Mouse (Mus musculus): ENCODE measurements around the gene Hspb7.

Hspb7 gene

DNA sequence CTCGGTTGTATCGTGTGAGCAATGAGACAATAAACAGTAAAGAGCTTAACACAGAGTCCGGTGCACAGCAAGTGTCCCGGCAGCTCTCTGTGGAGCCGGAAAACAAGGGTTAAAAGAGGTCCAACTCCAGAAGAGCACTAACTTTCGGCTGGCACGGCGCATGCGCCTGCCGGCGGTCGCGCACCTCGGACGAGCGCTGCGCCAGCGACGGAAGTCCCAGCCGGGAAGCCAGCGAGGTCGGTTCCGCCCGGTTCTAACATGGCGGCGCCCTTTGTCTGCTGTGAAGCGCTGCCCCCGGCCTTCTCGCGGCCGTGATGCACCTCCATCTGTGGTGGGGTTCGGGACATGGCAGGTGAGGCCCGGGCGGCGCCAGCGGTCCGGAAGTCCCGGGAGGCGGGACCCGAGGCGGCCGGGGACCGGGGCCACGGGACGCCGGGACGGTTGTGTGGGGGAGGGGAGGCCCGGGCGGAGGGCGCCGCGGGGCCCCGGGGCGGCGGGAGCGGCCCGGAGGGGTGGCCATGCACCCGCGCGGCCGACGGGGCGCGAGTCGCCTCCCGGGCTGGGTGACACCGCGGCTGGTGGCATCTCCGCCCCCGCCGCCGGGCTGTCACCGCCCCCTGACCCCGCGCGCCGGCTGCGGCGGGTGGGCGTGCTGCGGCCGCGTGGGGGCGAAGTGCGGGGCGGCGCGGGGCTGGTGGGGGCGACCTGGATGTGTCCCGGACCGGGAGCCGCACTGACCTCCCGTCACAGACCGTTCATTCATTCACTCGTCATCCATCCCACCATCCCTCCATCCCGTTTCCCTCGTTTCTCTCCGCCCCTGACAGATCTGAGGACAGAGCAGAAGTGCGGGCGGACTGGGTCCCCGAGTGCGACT is 24.1 kb downstream of the Hspb7 start, which contains the start of gene Zbtb17:
Gene Zbtb17, plus strand, starts transcription at position 204 of the 877 bp plus-strand sequence.
- peak; percentile 78 to 82 for DNase-seq (ENCODE audit: low spot score in 2 of 2)

DNA sequence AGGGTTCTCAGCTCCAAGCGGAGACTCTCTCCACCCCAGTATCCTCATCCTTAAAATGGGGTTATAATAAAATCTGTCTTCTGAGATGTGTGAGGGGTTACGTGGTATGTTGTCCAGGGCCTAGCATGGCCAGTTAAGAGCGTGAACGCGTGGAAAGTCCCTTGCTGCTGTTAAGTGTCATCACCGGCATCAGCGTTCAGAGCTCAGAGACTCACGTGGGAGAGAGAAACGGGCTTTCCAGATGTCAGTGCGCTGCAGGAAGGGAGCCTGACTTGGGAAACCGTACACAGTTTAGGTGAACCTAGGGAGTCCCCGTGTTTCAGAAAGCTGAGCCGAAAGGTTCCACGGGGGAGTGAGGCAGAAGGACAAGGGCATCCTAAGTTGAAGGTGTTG is 24.7 kb downstream of the Hspb7 start:
- no peak for DNase-seq (ENCODE audit: low spot score in 2 of 2)

DNA sequence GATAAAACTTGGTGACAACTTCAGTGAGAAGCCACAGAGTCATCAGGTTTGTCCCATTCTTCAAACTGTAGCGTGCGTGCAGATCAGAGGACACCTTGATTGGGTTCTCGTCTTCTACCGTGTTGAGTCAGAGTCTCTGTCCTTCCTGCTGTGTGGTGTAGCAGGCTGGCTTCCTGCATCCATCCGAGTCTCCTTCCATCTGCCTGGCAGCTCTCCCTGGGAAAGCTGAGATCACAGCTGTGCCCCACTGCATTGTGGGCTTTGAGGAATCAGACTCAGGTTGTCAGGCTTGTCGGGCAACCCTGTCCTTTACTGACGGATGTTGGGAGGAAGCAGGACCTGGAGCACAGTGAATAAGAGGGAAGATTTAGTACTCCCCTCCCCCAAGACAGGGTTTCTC is 25.6 kb downstream of the Hspb7 start:
- DNase-seq (ENCODE audit: low spot score in 2 of 2), result no peak

DNA sequence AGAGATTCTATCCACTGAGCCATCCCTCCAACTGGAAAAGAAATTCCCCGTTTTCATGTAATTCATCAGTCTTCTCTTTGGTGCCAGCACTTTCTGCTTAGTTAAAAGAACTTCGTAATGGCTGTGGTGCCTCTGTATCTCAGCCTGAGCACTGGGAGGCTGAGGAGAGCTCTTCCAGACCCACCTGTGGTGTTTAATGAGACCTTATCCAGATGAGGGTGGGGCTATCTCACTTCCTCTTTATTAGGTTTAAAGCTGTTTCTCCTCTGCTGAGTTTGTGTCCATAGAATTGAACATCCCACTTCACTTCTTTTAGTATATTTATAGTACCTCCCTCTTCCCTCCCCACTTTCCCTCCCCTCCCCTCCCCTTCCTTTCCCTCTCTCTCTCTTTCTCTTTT is 30.7 kb downstream of the Hspb7 start:
- DNase-seq (ENCODE audit: low spot score in 2 of 2), result no peak

DNA sequence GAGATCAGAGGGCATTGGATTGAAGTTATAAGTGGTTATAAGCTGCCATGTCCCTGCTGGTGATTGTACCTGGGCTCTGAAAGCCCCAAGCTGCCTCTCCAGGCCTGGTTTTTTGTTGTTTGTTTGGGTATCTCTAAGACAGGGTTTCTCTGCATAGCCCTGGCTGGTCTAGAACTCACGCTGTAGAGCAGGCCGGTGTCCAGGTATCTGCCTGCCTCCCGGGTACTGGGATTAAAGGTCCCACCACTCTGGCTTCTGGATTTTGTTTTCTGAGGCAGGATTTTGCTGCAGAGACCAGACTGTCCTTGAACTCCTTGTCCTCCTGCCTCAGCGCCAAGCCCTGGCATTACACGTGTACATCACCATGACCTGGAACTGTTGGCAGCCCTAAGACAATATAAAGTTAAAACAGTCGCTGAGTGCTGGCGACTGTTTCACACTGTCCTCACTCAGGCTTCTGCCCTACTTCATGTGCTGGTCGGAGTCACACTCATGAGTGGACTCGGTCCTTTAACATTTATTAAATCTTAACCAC is 31.4 kb downstream of the Hspb7 start:
- DNase-seq (ENCODE audit: low spot score in 2 of 2), result no peak

DNA sequence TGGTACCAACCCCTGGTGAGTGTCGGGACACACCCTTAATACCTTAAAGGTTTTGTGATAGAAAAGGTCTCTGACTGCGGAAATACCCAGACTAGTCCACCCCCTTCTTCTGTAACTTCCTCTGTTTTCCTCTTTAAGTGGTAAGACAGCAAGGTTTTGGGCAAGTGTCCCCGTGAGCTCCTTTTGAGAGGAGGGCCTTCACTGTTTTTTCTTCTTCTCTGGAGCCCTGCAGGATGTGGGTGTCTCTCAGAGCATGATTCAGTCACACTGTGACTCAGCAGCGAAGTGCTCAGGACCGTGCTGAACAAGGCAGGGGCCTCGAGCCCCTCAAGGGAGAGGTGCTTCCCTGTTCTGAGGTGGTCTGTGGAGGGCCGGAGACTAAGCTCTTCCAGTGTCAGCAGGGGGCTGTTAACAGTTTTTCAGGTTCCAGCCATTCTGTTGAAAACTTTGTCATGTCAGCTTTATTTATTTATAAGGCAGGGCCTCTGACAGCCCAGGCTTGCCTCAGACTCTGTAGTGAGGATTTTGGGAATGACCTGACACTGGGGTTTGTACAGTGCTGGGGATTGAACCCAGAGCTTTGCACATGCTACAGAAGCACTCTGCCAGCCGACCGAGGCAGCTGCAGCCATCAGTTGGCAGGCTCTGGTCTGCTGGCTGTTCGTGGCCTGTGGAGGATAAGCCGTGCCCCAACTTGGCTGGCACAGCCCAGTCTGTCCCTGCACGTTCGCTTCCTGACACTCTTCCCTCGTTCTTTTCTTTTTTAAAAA is 34.2 kb downstream of the Hspb7 start:
- no peak for DNase-seq (ENCODE audit: low spot score in 2 of 2)

DNA sequence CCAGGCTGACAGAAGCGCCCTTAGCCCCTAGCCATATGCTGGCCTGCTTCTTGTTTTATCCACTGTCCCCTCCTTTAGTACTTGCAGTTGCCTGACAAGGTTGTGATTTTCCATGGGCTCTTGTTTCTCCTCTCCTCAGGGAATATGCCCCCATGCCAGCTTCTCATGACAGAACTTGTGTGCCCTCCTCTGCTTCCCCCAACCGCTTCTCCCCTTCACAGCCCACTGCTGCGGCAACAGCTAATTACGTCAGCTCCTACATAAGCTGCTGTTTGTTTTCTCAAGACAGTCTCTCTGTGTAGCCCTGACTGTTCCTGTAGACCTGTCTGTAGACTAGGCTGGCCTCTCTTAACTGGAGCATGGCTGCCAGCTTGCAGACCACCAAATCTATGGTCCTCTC is 34.9 kb downstream of the Hspb7 start:
- DNase-seq (ENCODE audit: low spot score in 2 of 2), result no peak

DNA sequence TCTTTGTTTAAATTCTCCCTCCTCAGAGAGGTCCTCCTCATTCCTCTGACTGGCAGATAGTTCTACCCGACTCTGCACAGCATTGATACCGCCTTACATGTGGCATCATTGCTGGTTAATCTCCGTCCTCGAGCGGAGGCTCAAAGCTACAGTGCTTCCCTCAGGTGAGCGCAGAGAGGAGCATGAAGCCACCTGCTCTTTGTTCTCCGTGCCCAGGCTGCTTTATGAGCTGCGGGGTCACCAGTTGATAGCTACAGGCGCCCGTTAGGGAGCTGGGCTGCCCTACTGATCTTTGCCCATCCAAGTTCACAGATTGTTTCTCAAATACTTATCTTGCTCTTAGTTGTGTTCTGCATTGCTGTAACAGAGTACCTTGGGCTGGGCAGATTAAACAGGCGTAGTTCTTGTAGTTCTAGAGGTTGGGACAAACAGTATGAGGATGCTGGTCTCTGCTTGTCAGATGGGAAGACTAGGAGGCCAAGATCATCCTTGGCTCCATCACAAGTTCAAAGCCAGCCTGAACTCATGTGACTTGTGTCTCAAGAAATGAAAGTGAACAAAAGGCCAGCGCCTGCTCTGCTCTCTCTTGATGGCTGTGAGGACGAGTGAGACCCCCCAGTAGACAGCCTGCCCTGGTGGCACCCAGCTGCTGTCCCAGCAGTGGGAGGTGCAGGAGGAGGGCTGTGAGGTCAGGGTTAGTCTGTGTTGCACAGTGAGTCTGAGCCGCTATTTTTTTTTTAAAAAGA is 35.8 kb downstream of the Hspb7 start:
- no peak for DNase-seq (ENCODE audit: low spot score in 2 of 2)

DNA sequence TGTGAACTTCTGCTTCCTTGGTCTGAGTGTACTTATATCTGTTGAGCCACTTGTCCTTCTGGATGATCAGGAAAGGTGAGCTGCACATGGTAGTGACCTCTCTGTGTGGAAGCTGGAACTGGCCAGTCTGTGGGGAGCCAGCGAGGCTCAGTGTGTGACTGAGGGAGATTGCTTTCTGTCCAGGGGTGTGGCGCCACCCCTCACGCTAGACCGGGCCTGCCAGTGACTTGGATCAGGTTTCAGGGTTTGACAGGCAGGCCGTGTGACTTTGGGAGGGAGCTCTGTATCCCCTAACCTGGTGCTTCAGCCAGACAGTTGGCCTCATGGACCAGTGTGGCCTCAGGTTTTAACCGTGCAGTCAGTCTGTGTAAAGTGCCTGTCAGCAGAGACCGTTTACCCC is 37.7 kb downstream of the Hspb7 start:
- peak; percentile 57 to 59 for DNase-seq (ENCODE audit: low spot score in 2 of 2)

DNA sequence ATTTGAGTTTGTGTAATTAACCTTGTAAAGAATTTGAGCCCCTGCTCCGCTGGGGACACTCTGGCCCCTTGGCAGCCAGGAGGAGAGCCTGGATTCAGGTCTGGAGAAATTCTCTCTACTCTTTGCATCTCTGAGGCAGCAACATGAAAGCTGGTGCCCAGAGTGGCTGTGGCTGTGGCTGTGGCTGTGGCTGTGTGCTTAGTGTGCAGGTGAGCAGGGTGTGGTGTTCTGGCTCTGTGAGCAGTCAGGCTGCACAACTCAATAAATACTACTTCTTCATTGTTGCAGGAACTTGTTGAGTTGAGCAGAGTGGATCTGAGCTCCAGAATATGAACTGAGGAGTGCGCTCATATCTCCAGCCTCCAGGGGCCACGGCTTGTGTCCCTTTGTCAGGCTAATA is 38.3 kb downstream of the Hspb7 start:
- DNase-seq (ENCODE audit: low spot score in 2 of 2), result no peak

DNA sequence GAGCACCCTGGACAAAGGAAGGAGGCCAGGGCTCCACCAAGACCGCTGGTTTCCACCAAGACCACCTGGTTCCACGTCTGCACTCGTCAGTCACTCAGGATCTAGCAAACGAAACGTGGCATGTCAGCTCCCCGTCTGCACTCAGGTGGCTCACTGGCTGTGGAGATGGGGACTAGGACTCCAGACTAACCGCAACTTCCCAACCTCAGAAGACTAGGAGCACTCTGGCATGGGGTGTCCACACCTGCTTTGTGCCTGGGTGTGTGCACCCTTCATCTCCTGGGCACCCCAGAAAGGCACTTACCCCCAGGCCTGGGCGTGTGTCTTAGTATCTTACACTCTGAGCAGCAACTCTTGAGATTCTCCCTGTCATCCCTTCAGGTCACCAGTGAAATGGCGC is 39.2 kb downstream of the Hspb7 start:
- no peak for DNase-seq (ENCODE audit: low spot score in 2 of 2)

DNA sequence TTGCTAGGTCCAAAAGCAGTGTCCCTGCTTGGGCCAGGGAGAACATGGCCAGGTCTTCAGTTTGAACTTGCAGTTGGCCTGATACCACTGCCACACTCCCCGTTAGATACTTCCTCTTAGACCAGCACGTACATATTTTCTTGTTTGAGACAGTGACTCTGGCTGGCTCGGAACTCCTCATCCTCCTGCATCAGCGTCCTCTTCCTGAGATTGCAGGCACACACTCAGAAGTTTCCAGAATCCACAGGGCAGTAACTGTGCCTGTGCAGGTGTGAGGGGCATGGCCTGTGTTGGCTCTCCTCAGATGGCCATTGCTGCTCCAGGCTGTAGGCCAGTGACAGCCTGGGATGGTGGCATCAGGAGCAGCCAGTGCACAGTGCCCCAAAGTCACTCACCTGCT is 39.9 kb downstream of the Hspb7 start:
- DNase-seq (ENCODE audit: low spot score in 2 of 2), result no peak

DNA sequence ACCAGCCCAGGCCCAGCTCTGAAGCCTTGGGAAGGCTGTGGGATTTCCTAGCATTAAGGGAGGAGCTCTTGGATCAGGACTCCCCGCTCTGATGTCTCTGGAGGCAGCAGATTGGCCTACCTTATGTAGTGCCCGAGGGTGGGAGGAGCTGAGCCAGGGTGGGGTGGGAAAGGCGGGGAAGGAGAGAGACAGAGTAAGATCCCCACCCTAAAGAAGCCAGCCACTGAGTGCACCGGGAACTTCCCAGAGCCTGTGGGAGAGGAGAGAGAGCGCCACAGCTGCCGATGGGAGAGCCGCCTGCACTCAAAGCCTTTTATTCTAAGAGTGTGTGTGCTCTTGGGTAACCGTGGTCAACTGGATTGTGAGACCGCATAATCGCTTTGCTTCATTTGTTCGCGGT is 40.5 kb downstream of the Hspb7 start:
- no peak for DNase-seq (ENCODE audit: low spot score in 2 of 2)

DNA sequence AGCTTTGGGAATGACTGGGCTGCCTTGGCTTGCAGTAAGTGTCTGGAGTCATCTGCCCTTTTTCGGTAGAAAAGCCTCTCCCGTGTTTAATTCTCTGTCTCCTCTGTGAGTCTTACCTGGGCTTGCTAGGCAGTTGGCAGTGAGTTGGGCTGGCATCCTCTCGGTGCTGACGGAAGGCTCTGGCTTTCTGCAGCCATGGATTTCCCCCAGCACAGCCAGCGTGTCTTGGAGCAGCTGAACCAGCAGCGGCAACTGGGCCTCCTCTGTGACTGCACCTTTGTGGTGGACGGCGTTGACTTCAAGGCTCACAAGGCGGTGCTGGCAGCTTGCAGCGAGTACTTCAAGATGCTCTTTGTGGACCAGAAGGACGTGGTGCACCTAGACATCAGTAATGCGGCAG is 41.0 kb downstream of the Hspb7 start:
- no peak for DNase-seq (ENCODE audit: low spot score in 2 of 2)

DNA sequence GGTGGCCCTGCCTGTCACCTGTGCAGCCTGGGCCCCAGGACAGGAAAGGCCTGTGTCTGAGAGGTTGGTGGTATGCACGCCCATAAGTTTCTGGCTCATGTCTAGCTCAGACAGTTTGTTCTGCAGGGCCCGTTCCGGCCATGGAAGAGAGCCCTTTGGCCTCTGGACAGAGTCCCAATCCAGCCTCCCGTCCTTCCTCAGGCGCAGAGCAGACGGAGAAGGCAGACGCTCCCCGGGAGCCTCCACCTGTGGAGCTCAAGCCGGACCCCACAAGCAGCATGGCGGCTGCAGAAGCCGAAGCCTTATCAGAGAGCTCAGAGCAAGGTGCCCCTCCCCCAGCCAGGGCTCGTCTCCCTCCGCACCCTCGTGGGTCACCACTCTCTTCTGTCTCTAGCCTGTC is 42.9 kb downstream of the Hspb7 start:
- no peak for DNase-seq (ENCODE audit: low spot score in 2 of 2)

DNA sequence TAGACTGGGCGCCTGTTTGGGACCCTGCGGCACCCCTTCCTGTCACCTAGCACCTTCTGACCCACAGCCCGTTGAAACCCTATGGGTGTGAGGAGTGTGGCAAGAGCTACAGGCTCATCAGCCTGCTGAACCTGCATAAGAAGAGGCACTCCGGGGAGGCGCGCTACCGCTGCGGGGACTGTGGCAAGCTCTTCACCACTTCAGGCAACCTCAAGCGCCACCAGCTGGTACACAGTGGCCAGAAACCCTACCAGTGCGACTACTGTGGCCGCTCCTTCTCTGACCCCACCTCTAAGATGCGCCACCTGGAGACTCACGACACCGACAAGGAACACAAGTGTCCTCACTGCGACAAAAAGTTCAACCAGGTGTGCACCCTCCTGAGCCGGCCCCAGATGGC is 44.1 kb downstream of the Hspb7 start:
- no peak for DNase-seq (ENCODE audit: low spot score in 2 of 2)

DNA sequence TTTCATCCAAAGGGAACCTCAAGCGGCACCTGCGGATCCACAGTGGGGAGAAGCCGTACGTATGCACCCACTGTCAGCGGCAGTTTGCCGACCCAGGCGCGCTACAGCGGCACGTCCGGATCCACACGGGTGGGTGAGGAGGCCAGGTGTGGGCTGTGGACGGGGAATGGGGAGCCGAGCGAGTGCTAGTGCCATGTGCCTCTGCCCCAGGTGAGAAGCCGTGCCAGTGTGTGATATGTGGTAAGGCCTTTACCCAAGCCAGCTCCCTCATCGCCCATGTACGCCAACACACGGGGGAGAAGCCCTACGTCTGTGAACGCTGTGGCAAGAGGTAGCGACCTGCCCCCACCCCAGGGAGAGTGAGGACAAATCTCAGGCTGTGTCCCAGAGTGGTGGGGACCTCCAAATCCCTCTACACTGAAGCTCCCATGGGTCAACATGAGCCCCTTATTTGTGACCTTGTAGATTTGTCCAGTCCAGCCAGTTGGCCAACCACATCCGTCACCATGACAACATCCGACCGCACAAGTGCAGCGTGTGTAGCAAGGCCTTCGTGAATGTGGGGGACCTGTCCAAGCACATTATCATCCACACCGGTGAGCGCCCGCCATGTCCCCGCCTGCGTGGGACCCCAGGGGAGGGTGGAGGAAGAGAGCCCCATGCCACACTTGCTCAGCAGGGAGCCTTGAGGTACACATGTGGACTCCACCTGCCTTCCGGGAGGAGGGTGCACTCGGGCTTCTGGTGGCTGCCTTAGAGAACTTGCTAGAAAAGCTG is 45.1 kb downstream of the Hspb7 start:
- DNase-seq (ENCODE audit: low spot score in 2 of 2), result no peak

DNA sequence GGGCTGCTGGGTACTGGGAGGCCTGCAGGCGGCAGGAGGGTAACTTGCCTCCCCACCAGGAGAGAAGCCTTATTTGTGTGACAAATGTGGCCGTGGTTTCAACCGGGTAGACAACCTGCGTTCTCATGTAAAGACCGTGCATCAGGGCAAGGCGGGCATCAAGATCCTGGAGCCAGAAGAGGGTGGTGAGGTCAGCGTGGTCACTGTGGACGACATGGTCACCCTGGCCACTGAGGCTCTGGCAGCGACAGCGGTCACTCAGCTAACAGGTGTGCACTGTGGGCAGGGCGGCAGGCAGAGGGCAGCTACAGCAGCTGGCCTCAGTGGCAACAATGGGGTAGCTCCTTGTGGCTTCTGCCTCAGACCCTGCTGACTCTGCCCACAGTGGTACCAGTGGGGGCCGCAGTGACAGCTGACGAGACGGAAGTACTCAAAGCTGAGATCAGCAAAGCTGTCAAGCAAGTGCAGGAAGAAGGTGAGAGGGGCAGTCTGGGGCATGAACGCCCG is 45.8 kb downstream of the Hspb7 start:
- DNase-seq (ENCODE audit: low spot score in 2 of 2), result no peak

DNA sequence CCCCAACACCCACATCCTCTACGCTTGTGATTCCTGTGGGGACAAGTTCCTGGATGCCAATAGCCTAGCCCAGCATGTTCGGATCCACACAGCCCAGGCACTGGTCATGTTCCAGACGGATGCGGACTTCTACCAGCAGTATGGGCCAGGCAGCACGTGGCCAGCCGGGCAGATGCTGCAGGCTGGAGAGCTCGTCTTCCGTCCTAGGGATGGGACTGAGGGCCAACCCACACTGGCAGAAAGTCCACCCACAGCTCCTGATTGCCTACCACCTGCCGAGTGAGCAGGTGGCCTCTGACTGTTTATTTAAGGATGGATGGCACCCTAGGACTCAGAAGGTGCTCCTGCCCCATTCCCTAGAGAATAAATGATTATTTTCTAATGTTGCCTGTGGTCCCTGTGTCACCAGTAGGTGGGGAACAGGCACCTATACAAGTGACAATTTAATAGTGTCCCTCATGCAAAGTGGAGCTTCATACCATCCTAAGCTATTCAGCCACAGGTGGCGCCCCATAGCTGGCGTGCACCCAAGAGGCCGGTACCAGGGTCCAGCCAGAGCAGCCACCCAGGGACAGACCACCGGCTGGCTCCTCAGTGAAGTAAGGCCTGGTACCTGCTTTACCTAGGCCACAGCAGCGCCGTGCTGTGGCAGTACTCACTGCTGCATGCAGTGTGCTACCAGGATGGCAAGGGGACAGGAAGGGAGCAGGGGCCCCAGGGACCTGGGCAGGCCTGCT is 46.4 kb downstream of the Hspb7 start:
- no peak for DNase-seq (ENCODE audit: low spot score in 2 of 2)

DNA sequence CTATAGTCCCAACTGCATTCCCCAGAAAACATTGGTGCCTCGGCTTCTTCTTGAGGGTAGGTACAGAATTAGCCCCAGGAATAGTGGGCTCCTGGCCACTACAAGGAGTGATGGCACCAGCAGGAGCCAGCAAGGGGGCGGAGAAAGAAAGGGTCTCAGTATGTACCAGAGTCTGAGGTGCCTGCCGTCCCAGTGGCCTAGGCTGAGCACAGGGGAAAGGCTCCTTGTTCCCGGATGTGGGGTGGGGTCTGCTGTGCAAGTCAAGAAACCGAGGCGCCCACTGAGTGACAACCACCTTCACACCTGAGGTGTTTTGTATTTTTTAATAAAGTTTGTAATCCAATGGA is 47.0 kb downstream of the Hspb7 start:
- DNase-seq (ENCODE audit: low spot score in 2 of 2), result no peak

DNA sequence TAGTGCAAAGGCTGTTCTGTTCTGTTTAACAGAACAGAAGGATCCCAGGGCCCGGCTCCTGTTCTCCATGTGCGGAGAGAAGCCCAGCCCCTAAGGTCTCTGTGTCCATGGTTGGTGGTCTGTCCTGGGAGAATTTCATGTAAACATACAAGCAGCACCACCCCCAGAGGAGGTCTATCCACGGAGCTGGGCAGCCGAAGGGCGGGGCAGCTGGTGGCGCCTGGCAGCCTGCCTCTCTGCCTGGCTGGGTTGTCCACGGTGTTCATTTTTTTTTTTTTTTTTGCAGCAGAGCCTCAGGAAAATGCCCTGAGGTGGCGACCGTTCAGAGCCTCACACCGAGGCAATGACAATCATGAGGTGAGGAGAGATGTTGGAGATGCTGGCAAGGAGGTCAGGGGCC is 48.0 kb downstream of the Hspb7 start:
- DNase-seq (ENCODE audit: low spot score in 2 of 2), result no peak

Data from heart, adult 9 months (tissue).